Mouse (Mus musculus) lung, postnatal 0 days (tissue): ENCODE data around the gene Slc1a3. TPM values are rescaled to one million over a fixed set of nuclear protein-coding genes. Genes with fewer than 3 reads are reported as not detected.

Experiments
- ATAC-seq: fragments of 200-750 bp; cut with Nextera tagmentation; 2 replicates; pipeline ENCODE4 v1.8.0; 2017; ENCODE audit warnings: moderate library complexity
- DNase-seq: peaks from one replicate; pipeline ENCODE4 v3.0.0-alpha.2; 2016; ENCODE audit warnings: low spot score
- H3K27ac ChIP-seq: fragments of 300-500 bp; sonication (generic); 2 replicates; pipeline ENCODE4 v1.5.1; 2014; ENCODE audit warnings: antibody characterized with exemption, mild to moderate bottlenecking, low read length, mixed read lengths
- H3K27me3 ChIP-seq: fragments of 300-500 bp; sonication (generic); replicated peaks from 2 replicates; pipeline ENCODE4 v1.6.1; 2014; ENCODE audit warnings: low read length, mixed read lengths; ENCODE audit not compliant: insufficient read depth
- H3K36me3 ChIP-seq: fragments of 300-500 bp; sonication (generic); 2 replicates; pipeline ENCODE4 v1.6.1; 2014; ENCODE audit warnings: low read length, mixed read lengths; ENCODE audit not compliant: insufficient read depth
- H3K4me1 ChIP-seq: fragments of 300-500 bp; sonication (generic); 2 replicates; pipeline ENCODE4 v1.6.1; 2014; ENCODE audit warnings: antibody characterized with exemption, low read depth, low read length, mixed read lengths; ENCODE audit not compliant: insufficient read depth
- H3K4me2 ChIP-seq: fragments of 300-500 bp; sonication (generic); replicated peaks from 2 replicates; pipeline ENCODE4 v1.6.1; 2014; ENCODE audit warnings: low read depth, mild to moderate bottlenecking, low read length, moderate library complexity, mixed read lengths
- H3K4me3 ChIP-seq: fragments of 300-500 bp; sonication (generic); 2 replicates; pipeline ENCODE4 v1.5.1; 2014; ENCODE audit warnings: low read depth, low read length
- H3K9ac ChIP-seq: fragments of 300-500 bp; sonication (generic); replicated peaks from 2 replicates; pipeline ENCODE4 v1.6.1; 2014; ENCODE audit warnings: low read depth, mild to moderate bottlenecking
- H3K9me3 ChIP-seq: fragments of 300-500 bp; sonication (generic); 2 replicates; pipeline ENCODE4 v1.6.1; 2016; ENCODE audit warnings: low read length, mixed read lengths
- CTCF ChIP-seq: IDR thresholded peaks from 2 replicates; pipeline ENCODE4 v1.5.1; 2016; ENCODE audit warnings: antibody characterized with exemption, mild to moderate bottlenecking
- EP300 ChIP-seq: IDR thresholded peaks from 2 replicates; pipeline ENCODE4 v1.6.1; 2016; ENCODE audit warnings: antibody characterized with exemption, mild to moderate bottlenecking, control low read depth
- WGBS: fragments of 180-500 bp; shearing (Covaris S2); extraction: QIAGEN DNeasy Blood & Tissue Kit; methylation state at CpG from one replicate; pipeline ENCODE4 v1.1.7; 2014; 5-methylcytosine and 5-hydroxymethylcytosine counted together
- polyA plus RNA-seq: library from polyadenylated mRNA; unstranded; fragments of >200 nt; fragmentation: Nextera tagmentation; extraction: Ambion mirVana; gene quantifications from 2 replicates; pipeline ENCODE4 v1.2.1, GENCODE M21; 2015

The Slc1a3 gene
- polyA plus RNA-seq, 1 experiment from 2014 or later = 17.2 TPM

- ATAC-seq = peak; percentile 97
- TF ChIP-seq CTCF (no peak), EP300 (peak; percentile 17; the same call in 1 of the 2 replicates)
- no peak overlapping the region for H3K4me2 ChIP-seq
- no peak overlapping the region for H3K9ac ChIP-seq
- H3K27me3 ChIP-seq = no peaks in the 10 kb centered on the region
- no peaks in the 10 kb centered on the region for H3K4me1 ChIP-seq
- H3K4me3 ChIP-seq = no peak overlapping the region
- no peak overlapping the region for H3K27ac ChIP-seq
- WGBS = 65% methylated on average over 15 of the region's 15 CpGs
- H3K9me3 ChIP-seq = no peaks in the 10 kb centered on the region
- DNase-seq = peak; percentile 91
- no peaks in the 10 kb centered on the region for H3K36me3 ChIP-seq
Observed at GRCm38 (mm10) chr15:8638568-8639325, 71.8 kb downstream of the Slc1a3 start.

- H3K36me3 ChIP-seq = no peaks in the 10 kb centered on the region
- H3K4me1 ChIP-seq = no peaks in the 10 kb centered on the region
- DNase-seq (no peak), ATAC-seq (no peak)
- H3K4me3 ChIP-seq = no peak overlapping the region
- no peak overlapping the region for H3K9ac ChIP-seq
- H3K4me2 ChIP-seq = no peak overlapping the region
- 49% methylated on average over 2 of the region's 2 CpGs for WGBS
- H3K27ac ChIP-seq = no peak overlapping the region
- no peaks in the 10 kb centered on the region for H3K27me3 ChIP-seq
- TF ChIP-seq CTCF (no peak), EP300 (no peak)
- H3K9me3 ChIP-seq = no peaks in the 10 kb centered on the region
Observed at GRCm38 (mm10) chr15:8637283-8637682, 73.3 kb downstream of the Slc1a3 start.

- TF ChIP-seq EP300 (no peak), CTCF (no peak)
- H3K9me3 ChIP-seq = no peaks in the 10 kb centered on the region
- no peaks in the 10 kb centered on the region for H3K4me1 ChIP-seq
- H3K27me3 ChIP-seq = no peaks in the 10 kb centered on the region
- DNase-seq = no peak
- no peak for ATAC-seq
- no peak overlapping the region for H3K9ac ChIP-seq
- no peak overlapping the region for H3K4me2 ChIP-seq
- WGBS = 89% methylated on average over 15 of the region's 15 CpGs
- H3K36me3 ChIP-seq = no peaks in the 10 kb centered on the region
- no peak overlapping the region for H3K27ac ChIP-seq
- no peak overlapping the region for H3K4me3 ChIP-seq
Observed at GRCm38 (mm10) chr15:8635974-8636373, 74.6 kb downstream of the Slc1a3 start.

GRCm38 (mm10) chr15:8634807-8635206 is 75.8 kb downstream of the Slc1a3 start:
- Histone ChIP-seq H3K27ac (no peak overlapping the region), H3K9ac (no peak overlapping the region), H3K9me3 (no peaks in the 10 kb centered on the region), H3K4me1 (no peaks in the 10 kb centered on the region), H3K4me2 (no peak overlapping the region), H3K36me3 (no peaks in the 10 kb centered on the region), H3K4me3 (no peak overlapping the region), H3K27me3 (no peaks in the 10 kb centered on the region)
- DNase-seq (no peak), ATAC-seq (no peak)
- TF ChIP-seq CTCF = no peak
- no peak for TF ChIP-seq EP300
- WGBS = 74% methylated on average over 4 of the region's 4 CpGs

- Histone ChIP-seq H3K36me3 (no peaks in the 10 kb centered on the region), H3K9ac (no peak overlapping the region), H3K4me2 (no peak overlapping the region), H3K4me3 (no peak overlapping the region), H3K27me3 (no peaks in the 10 kb centered on the region), H3K9me3 (no peaks in the 10 kb centered on the region), H3K4me1 (no peaks in the 10 kb centered on the region), H3K27ac (no peak overlapping the region)
- ATAC-seq (no peak), DNase-seq (no peak)
- TF ChIP-seq EP300 (no peak), CTCF (no peak)
- 88% methylated on average over 3 of the region's 3 CpGs for WGBS
Observed at GRCm38 (mm10) chr15:8634355-8634754, 76.2 kb downstream of the Slc1a3 start.

GRCm38 (mm10) chr15:8633375-8633774 is 77.2 kb downstream of the Slc1a3 start:
- TF ChIP-seq CTCF (peak; percentile 78), EP300 (no peak)

More at GRCm38 (mm10) chr15:8633375-8633774, 77.2 kb downstream of the Slc1a3 start:
- ATAC-seq (no peak), DNase-seq (peak; percentile 61)
- H3K27me3 ChIP-seq = no peaks in the 10 kb centered on the region
- WGBS = 68% methylated on average over 6 of the region's 6 CpGs
- H3K9ac ChIP-seq = no peak overlapping the region
- H3K4me3 ChIP-seq = no peak overlapping the region
- no peaks in the 10 kb centered on the region for H3K9me3 ChIP-seq
- H3K27ac ChIP-seq = no peak overlapping the region
- no peaks in the 10 kb centered on the region for H3K4me1 ChIP-seq
- H3K36me3 ChIP-seq = no peaks in the 10 kb centered on the region
- H3K4me2 ChIP-seq = no peak overlapping the region
